Mouse (Mus musculus): ENCODE data around the gene Ufsp2. TPM values are rescaled to one million over a fixed set of nuclear protein-coding genes. Genes with fewer than 3 reads are reported as not detected.

Gene Ufsp2
- total RNA-seq (2021) (10 to 100 TPM; 56.5 to 56.6 TPM), polyA plus RNA-seq (2012; rRNA removed) (3.2 and 6.2 TPM in 2 replicates)
- long read RNA-seq, transcript Ufsp2-201 (12 exons, 1,640 nt) = major isoform, 21 of 36 reads
- long read RNA-seq, partial matches to known transcripts = 0 of 36 reads
- long read RNA-seq, other reads (novel, unspliced or antisense) = 12 of 36 reads

- DNase-seq = peak; percentile 96
Measured at GRCm38 (mm10) chr8:45975126-45975836, at the start of gene Ufsp2, which contains the start of gene 1700029J07Rik. TSS of gene Ufsp2 (plus strand) at chr8:45975528. TSS of gene 1700029J07Rik (minus strand) at chr8:45975252.

- peak; percentile 92 for DNase-seq
Measured at GRCm38 (mm10) chr8:45934582-45935014, 40.7 kb upstream of the Ufsp2 start, which contains the start of gene Ccdc110. TSS of gene Ccdc110 (plus strand) at chr8:45934619.

- no peak for DNase-seq
Measured at GRCm38 (mm10) chr8:45936986-45937385, 38.3 kb upstream of the Ufsp2 start.

- DNase-seq = no peak
Measured at GRCm38 (mm10) chr8:45946283-45946682, 29.0 kb upstream of the Ufsp2 start.

- DNase-seq = no peak
Measured at GRCm38 (mm10) chr8:45950622-45951021, 24.7 kb upstream of the Ufsp2 start.

GRCm38 (mm10) chr8:45970894-45971293 lies 4.4 kb upstream of the Ufsp2 start:
- no peak for DNase-seq

GRCm38 (mm10) chr8:45973988-45974505 lies 1.3 kb upstream of the Ufsp2 start:
- no peak for DNase-seq

- DNase-seq = no peak
Measured at GRCm38 (mm10) chr8:45975837-45976468, 625 bp downstream of the Ufsp2 start.

GRCm38 (mm10) chr8:45986665-45987064 lies 11.3 kb downstream of the Ufsp2 start:
- DNase-seq = no peak

- no peak for DNase-seq
Measured at GRCm38 (mm10) chr8:45988189-45988588, 12.9 kb downstream of the Ufsp2 start.

- no peak for DNase-seq
Measured at GRCm38 (mm10) chr8:45990631-45991310, 15.4 kb downstream of the Ufsp2 start.

GRCm38 (mm10) chr8:45994111-45994510 lies 18.8 kb downstream of the Ufsp2 start:
- DNase-seq = no peak

GRCm38 (mm10) chr8:45995576-45995975 lies 20.2 kb downstream of the Ufsp2 start:
- DNase-seq = no peak

GRCm38 (mm10) chr8:45998228-45998627 lies 22.9 kb downstream of the Ufsp2 start:
- no peak for DNase-seq

- no peak for DNase-seq
Measured at GRCm38 (mm10) chr8:45999138-45999783, 23.9 kb downstream of the Ufsp2 start, which contains the start of gene Lrp2bp. TSS of gene Lrp2bp (plus strand) at chr8:45999303.

GRCm38 (mm10) chr8:45999784-46000705 lies 24.7 kb downstream of the Ufsp2 start:
- DNase-seq = peak; percentile 100

- no peak for DNase-seq
Measured at GRCm38 (mm10) chr8:46005596-46005995, 30.3 kb downstream of the Ufsp2 start, which contains the start of gene Ankrd37. TSS of gene Ankrd37 (minus strand) at chr8:46005707.

GRCm38 (mm10) chr8:46007050-46007672 lies 31.8 kb downstream of the Ufsp2 start:
- no peak for DNase-seq

GRCm38 (mm10) chr8:46010306-46010705 lies 35.0 kb downstream of the Ufsp2 start:
- DNase-seq = no peak

Data from adrenal gland, adult 2 months (tissue).